9 mouse cellular contexts compared by ENCODE assay signal in genomic region chr2:168633301-168633816, GRCm38 (mm10). TPM values are rescaled to one million over a fixed set of nuclear protein-coding genes. Genes with fewer than 3 reads are reported as not detected.
DNase-seq lines count a peak whose midpoint lies in the region; ATAC-seq and TF ChIP-seq lines count a peak whose summit lies in the region.
"Had no signal": no experiment of that assay in that cellular context is flagged by ENCODE, and none has a peak within 500 bp of the region (broad histone marks: within the 10 kb centered on the region; RNA-seq: fewer than 3 reads in every experiment).

No protein-coding gene starts in this region.

- H3K27me3 ChIP-seq in intestine, embryonic 16.5 days (replicated peaks; ENCODE audit: control insufficient read depth, insufficient read depth, low read length), result no peaks in the 10 kb centered on the region
- H3K27me3 ChIP-seq in intestine, embryonic 15.5 days (replicated peaks), result no peaks in the 10 kb centered on the region; the same call in 1 of the 2 replicates
- H3K27me3 ChIP-seq in E14TG2a.4 (ENCODE audit: insufficient read depth, low read length), result peaks cover 2% of the 10 kb centered on the region; the same call in 1 of the 2 replicates
- peaks cover 38% of the 10 kb centered on the region for H3K27me3 ChIP-seq in embryonic facial prominence, embryonic 10.5 days (replicated peaks; ENCODE audit: low read depth, poor library complexity, severe bottlenecking)
- H3K27me3 ChIP-seq in limb, embryonic 13.5 days, result peaks cover 43% of the 10 kb centered on the region
- H3K27me3 ChIP-seq: neural tube, embryonic 13.5 days had no signal

- TF ChIP-seq CTCF in E14TG2a.4 (conservative IDR thresholded peaks at IDR 0.05; ENCODE audit: low read length), result no peak

- no peak for ATAC-seq in intestine, embryonic 16.5 days
- ATAC-seq in intestine, embryonic 15.5 days, result no peak
- no peak for ATAC-seq in limb, embryonic 13.5 days (ENCODE audit: low FRiP score, low read depth)

- H3K4me3 ChIP-seq in intestine, embryonic 16.5 days (ENCODE audit: low read length), result no peak overlapping the region
- no peak overlapping the region for H3K4me3 ChIP-seq in intestine, embryonic 15.5 days (replicated peaks)
- peak overlapping the region; percentile 48 for H3K4me3 ChIP-seq in E14TG2a.4 (replicated peaks; ENCODE audit: low read length)
- no peak overlapping the region for H3K4me3 ChIP-seq in embryonic facial prominence, embryonic 10.5 days
- no peak overlapping the region for H3K4me3 ChIP-seq in limb, embryonic 13.5 days
- H3K4me3 ChIP-seq: neural tube, embryonic 13.5 days had no signal

- H3K9ac ChIP-seq in intestine, embryonic 16.5 days (ENCODE audit: low read depth, low read length), result peak overlapping the region; percentile 6; the same call in 1 of the 2 replicates
- no peak overlapping the region for H3K9ac ChIP-seq in intestine, embryonic 15.5 days
- H3K9ac ChIP-seq in limb, embryonic 13.5 days, result peak overlapping the region; percentile 13; the same call in 1 of the 2 replicates
- H3K9ac ChIP-seq: neural tube, embryonic 13.5 days had no signal

- no peak overlapping the region for H3K27ac ChIP-seq in intestine, embryonic 16.5 days (ENCODE audit: low read length)
- no peak overlapping the region for H3K27ac ChIP-seq in intestine, embryonic 15.5 days
- 0 out of 2 replicates have a peak overlapping the region, but pooled peaks have one; percentile 52 for H3K27ac ChIP-seq in embryonic facial prominence, embryonic 10.5 days (replicated peaks)
- no peak overlapping the region for H3K27ac ChIP-seq in limb, embryonic 13.5 days
- H3K27ac ChIP-seq: neural tube, embryonic 13.5 days had no signal

- 25% methylated on average over 14 of the region's 14 CpGs for WGBS in intestine, embryonic 16.5 days
- WGBS in intestine, embryonic 15.5 days, result 19% methylated on average over 14 of the region's 14 CpGs
- WGBS in embryonic facial prominence, embryonic 10.5 days, result 37% methylated on average over 14 of the region's 14 CpGs
- WGBS in limb, embryonic 13.5 days, result 30% methylated on average over 14 of the region's 14 CpGs

- peaks cover 8% of the 10 kb centered on the region for H3K4me1 ChIP-seq in intestine, embryonic 16.5 days (ENCODE audit: control insufficient read depth, insufficient read depth, low read length)
- peaks cover 8% of the 10 kb centered on the region; the same call in 1 of the 2 replicates for H3K4me1 ChIP-seq in intestine, embryonic 15.5 days (replicated peaks)
- peaks cover 24% of the 10 kb centered on the region for H3K4me1 ChIP-seq in E14TG2a.4 (replicated peaks; ENCODE audit: low read depth, low read length)
- H3K4me1 ChIP-seq in embryonic facial prominence, embryonic 10.5 days, result peaks cover 49% of the 10 kb centered on the region
- peaks cover 48% of the 10 kb centered on the region for H3K4me1 ChIP-seq in limb, embryonic 13.5 days

- DNase-seq in embryonic facial prominence, embryonic 10.5 days (ENCODE audit: low spot score), result no peak
- DNase-seq in frontal cortex, adult 2 months (ENCODE audit: extremely low spot score in 1 of 2, low spot score in 1 of 2), result no peak
- no peak for DNase-seq in layer of hippocampus, adult 9-11 months
- DNase-seq: gastrocnemius, postnatal 25 days had no signal

- no peaks in the 10 kb centered on the region for H3K36me3 ChIP-seq in intestine, embryonic 16.5 days (ENCODE audit: control insufficient read depth, insufficient read depth, low read length)
- H3K36me3 ChIP-seq in intestine, embryonic 15.5 days, result no peaks in the 10 kb centered on the region
- H3K36me3 ChIP-seq in E14TG2a.4 (ENCODE audit: insufficient read depth, low read length), result peaks cover 3% of the 10 kb centered on the region
- no peaks in the 10 kb centered on the region for H3K36me3 ChIP-seq in embryonic facial prominence, embryonic 10.5 days (replicated peaks)
- H3K36me3 ChIP-seq in limb, embryonic 13.5 days, result peaks cover 13% of the 10 kb centered on the region

- no peaks in the 10 kb centered on the region for H3K9me3 ChIP-seq in intestine, embryonic 16.5 days (ENCODE audit: control insufficient read depth, low read length)
- no peaks in the 10 kb centered on the region for H3K9me3 ChIP-seq in intestine, embryonic 15.5 days
- H3K9me3 ChIP-seq in E14TG2a.4 (ENCODE audit: low read length), result no peaks in the 10 kb centered on the region
- no peaks in the 10 kb centered on the region for H3K9me3 ChIP-seq in embryonic facial prominence, embryonic 10.5 days
- H3K9me3 ChIP-seq in limb, embryonic 13.5 days, result no peaks in the 10 kb centered on the region
- H3K9me3 ChIP-seq: neural tube, embryonic 13.5 days had no signal

- no peak overlapping the region for H3K4me2 ChIP-seq in intestine, embryonic 16.5 days (ENCODE audit: low read depth, low read length)
- no peak overlapping the region for H3K4me2 ChIP-seq in intestine, embryonic 15.5 days (replicated peaks)
- no peak overlapping the region for H3K4me2 ChIP-seq in limb, embryonic 13.5 days (replicated peaks)
- H3K4me2 ChIP-seq: neural tube, embryonic 13.5 days had no signal

RNA-seq across cellular contexts. Expression of gene Nfatc2, which starts 31.9 kb away (rescaled TPM):
- 1.6 and 1.7 TPM in 2 replicates for polyA plus RNA-seq in intestine, embryonic 16.5 days (2015; fragmentation: Nextera tagmentation; extraction: Ambion mirVana)
- 1.8 and 2.4 TPM in 2 replicates for polyA plus RNA-seq in intestine, embryonic 15.5 days (2015; fragmentation: Nextera tagmentation; extraction: Ambion mirVana)
- polyA plus RNA-seq in embryonic facial prominence, embryonic 10.5 days (2016; fragmentation: Nextera tagmentation; extraction: Ambion mirVana), result 0.45 and 0.66 TPM in 2 replicates
- 6.3 and 7.3 TPM in 2 replicates for polyA plus RNA-seq in limb, embryonic 13.5 days (2015; fragmentation: Nextera tagmentation; extraction: Ambion mirVana)
- 7.6 and 8.5 TPM in 2 replicates for polyA plus RNA-seq in frontal cortex, adult 2 months (2012; rRNA removed)
